Mouse (Mus musculus) G1E (cell line): ENCODE data around the gene Prkcd.

Experiments
- CTCF ChIP-seq: IDR thresholded peaks from 2 replicates; pipeline ENCODE4 v1.5.1; 2012; ENCODE audit warnings: low read depth, low read length, inconsistent platforms, mixed read lengths
- GATA1 ChIP-seq: IDR thresholded peaks from 2 replicates; pipeline ENCODE4 v1.6.1; 2012; ENCODE audit warnings: borderline replicate concordance, low read length, inconsistent platforms, mixed read lengths
- POLR2AphosphoS5 ChIP-seq: IDR thresholded peaks from 2 replicates; pipeline ENCODE4 v1.6.1; 2012; ENCODE audit warnings: low read depth, low read length, inconsistent platforms; ENCODE audit not compliant: insufficient replicate concordance
- TAL1 ChIP-seq: conservative IDR thresholded peaks from 2 replicates; pipeline ENCODE4 v1.6.1; 2012; ENCODE audit warnings: low read depth, low read length, inconsistent platforms, mixed read lengths

GRCm38 (mm10) chr14:30610304-30610703 is 15.7 kb downstream of the Prkcd start:
- no peak for TF ChIP-seq CTCF
- no peak for TF ChIP-seq GATA1
- TF ChIP-seq TAL1 = no peak
- TF ChIP-seq POLR2AphosphoS5 = no peak
